Mouse (Mus musculus) left cerebral cortex, postnatal 4 days (tissue): ENCODE results near the gene 1700028J19Rik. TPM values are rescaled to one million over a fixed set of nuclear protein-coding genes. Genes with fewer than 3 reads are reported as not detected.

Experiments used
- total RNA-seq, 2 experiments: library from RNA; stranded (reverse); gene quantifications; 2 replicates each; pipeline ENCODE4 v1.2.3; 2021

The 1700028J19Rik gene
- total RNA-seq, 2 experiments from 2014 or later: 0.64 to 0.82 TPM

Other genes with a start within 250 kb of the 1700028J19Rik start
- gene Klk1b26, start 234.5 kb downstream of the 1700028J19Rik start, total RNA-seq: not detected
- gene Klk1b27, start 194.4 kb downstream of the 1700028J19Rik start, total RNA-seq: not detected
- gene Klk1b21, start 144.4 kb downstream of the 1700028J19Rik start, total RNA-seq: not detected
- gene Klk1b22, start 134.0 kb downstream of the 1700028J19Rik start, total RNA-seq: not detected
- gene Klk1b16, start 109.9 kb downstream of the 1700028J19Rik start, total RNA-seq: not detected
- not detected for gene Klk1b24, start 58.5 kb downstream of the 1700028J19Rik start, total RNA-seq
- not detected for gene Klk1b3, start 48.5 kb downstream of the 1700028J19Rik start, total RNA-seq
- not detected for gene Klk1b4, start 39.3 kb downstream of the 1700028J19Rik start, total RNA-seq
- gene Klk1b5, start 30.8 kb downstream of the 1700028J19Rik start, total RNA-seq: not detected
- not detected for gene Klk1, start 21.3 kb downstream of the 1700028J19Rik start, total RNA-seq
- not detected for gene Gm36864, start 10.5 kb downstream of the 1700028J19Rik start, total RNA-seq
- gene 2410002F23Rik, start within 50 bp of the 1700028J19Rik start, total RNA-seq: 100 to 1,000 TPM; 169 to 191 TPM
- not detected for gene Acp4, start 10.7 kb upstream of the 1700028J19Rik start, total RNA-seq
- not detected for gene Gm15517, start 14.8 kb upstream of the 1700028J19Rik start, total RNA-seq
- gene Clec11a, start 60.2 kb upstream of the 1700028J19Rik start, total RNA-seq: 1 to 10 TPM; 2.5 to 2.8 TPM
- gene Shank1, start 63.6 kb upstream of the 1700028J19Rik start, total RNA-seq: 100 to 1,000 TPM; 299 to 336 TPM
- 10 to 100 TPM; 45.1 to 52.4 TPM for gene Syt3, start 137.4 kb upstream of the 1700028J19Rik start, total RNA-seq
- gene 1700008O03Rik, start 139.1 kb upstream of the 1700028J19Rik start, total RNA-seq: 1 to 10 TPM; 1.3 to 2.4 TPM
- 100 to 1,000 TPM; 357 to 379 TPM for gene Lrrc4b, start 182.3 kb upstream of the 1700028J19Rik start, total RNA-seq
- gene Aspdh, start 218.7 kb upstream of the 1700028J19Rik start, total RNA-seq: 10 to 100 TPM; 20.5 to 24.5 TPM
- gene Josd2, start 221.3 kb upstream of the 1700028J19Rik start, total RNA-seq: 10 to 100 TPM; 31.9 to 32.6 TPM
- 100 to 1,000 TPM; 146 to 150 TPM for gene Emc10, start 249.8 kb upstream of the 1700028J19Rik start, total RNA-seq
- 10 to 100 TPM; 23.8 to 27.3 TPM for gene Fam71e1, start 249.9 kb upstream of the 1700028J19Rik start, total RNA-seq